Mouse (Mus musculus) testis, adult 2 months (tissue): Measurements from ENCODE around the gene Rufy3. TPM values are rescaled to one million over a fixed set of nuclear protein-coding genes. Genes with fewer than 3 reads are reported as not detected.
A peak's percentile ranks its signal among the peaks of the same experiment; 100 is the strongest.
"Not testable (repeated sequence)": the region's sequence is repeated elsewhere in the genome, so short reads cannot be mapped to it uniquely, and the experiment has no call there.

Source experiments
- H3K27ac ChIP-seq: fragments of 200-500 bp; 2 replicates; pipeline ENCODE4 v1.5.1; 2012; ENCODE audit warnings: low read depth, low read length; ENCODE audit not compliant: control insufficient read depth, insufficient read depth
- H3K27me3 ChIP-seq: fragments of 200-500 bp; 2 replicates; pipeline ENCODE4 v1.6.1; 2012; ENCODE audit warnings: mild to moderate bottlenecking, low read length, moderate library complexity; ENCODE audit not compliant: control insufficient read depth, insufficient read depth
- H3K36me3 ChIP-seq: fragments of 200-500 bp; 2 replicates; pipeline ENCODE4 v1.6.1; 2012; ENCODE audit warnings: mild to moderate bottlenecking, low read length; ENCODE audit not compliant: control insufficient read depth, insufficient read depth
- H3K4me1 ChIP-seq: fragments of 200-500 bp; 2 replicates; pipeline ENCODE4 v1.6.1; 2012; ENCODE audit warnings: low read length; ENCODE audit not compliant: control insufficient read depth, insufficient read depth
- H3K4me3 ChIP-seq: fragments of 200-500 bp; 2 replicates; pipeline ENCODE4 v1.5.1; 2012; ENCODE audit warnings: low read depth, mild to moderate bottlenecking, low read length, moderate library complexity, mixed read lengths; ENCODE audit not compliant: control insufficient read depth
- CTCF ChIP-seq: fragments of 200-500 bp; IDR thresholded peaks from 2 replicates; pipeline ENCODE4 v1.5.1; 2012; ENCODE audit warnings: low read depth, mild to moderate bottlenecking, inconsistent platforms, low read length, moderate library complexity; ENCODE audit not compliant: control insufficient read depth, insufficient read depth, insufficient replicate concordance
- POLR2A ChIP-seq: fragments of 200-500 bp; IDR thresholded peaks from 2 replicates; pipeline ENCODE4 v1.6.1; 2012; ENCODE audit warnings: low read depth, mild to moderate bottlenecking, inconsistent platforms, low read length, moderate library complexity; ENCODE audit not compliant: control insufficient read depth
- polyA plus RNA-seq: library from polyadenylated mRNA; depleted of rRNA; stranded (reverse); fragments of >200 nt; gene quantifications from 2 replicates; pipeline ENCODE4 v1.2.3, GENCODE M21; 2012; rRNA removed

The Rufy3 gene
- polyA plus RNA-seq, result 15.5 and 15.8 TPM in 2 replicates

- no peaks in the 10 kb centered on the region for H3K36me3 ChIP-seq
- peak within 1 kb of the TSS; percentile 93 for H3K27ac ChIP-seq
- no peaks in the 10 kb centered on the region for H3K27me3 ChIP-seq
- TF ChIP-seq CTCF (peak; percentile 36), POLR2A (peak; percentile 69)
- H3K4me1 ChIP-seq, result peaks cover 4% of the 10 kb centered on the region
- peak within 1 kb of the TSS; percentile 96 for H3K4me3 ChIP-seq
These were observed at the start of gene Rufy3 for GRCm38 (mm10) chr5:88564501-88565147. TSS of gene Rufy3 (plus strand) at chr5:88565040.

GRCm38 (mm10) chr5:88519232-88519631 is 45.6 kb upstream of the Rufy3 start:
- no peak overlapping the region for H3K27ac ChIP-seq
- TF ChIP-seq CTCF (no peak), POLR2A (no peak)
- no peaks in the 10 kb centered on the region for H3K36me3 ChIP-seq
- no peaks in the 10 kb centered on the region for H3K4me1 ChIP-seq
- H3K4me3 ChIP-seq, result no peak overlapping the region
- no peaks in the 10 kb centered on the region for H3K27me3 ChIP-seq

GRCm38 (mm10) chr5:88527657-88528056 is 37.2 kb upstream of the Rufy3 start, which contains the start of gene Jchain:
TSS of gene Jchain (minus strand) at chr5:88527891.
- TF ChIP-seq CTCF, result no peak
- no peak for TF ChIP-seq POLR2A
- Histone ChIP-seq H3K27ac (no peak within 1 kb of the TSS), H3K27me3 (no peaks in the 10 kb centered on the region), H3K36me3 (no peaks in the 10 kb centered on the region), H3K4me1 (no peaks in the 10 kb centered on the region), H3K4me3 (no peak within 1 kb of the TSS)

GRCm38 (mm10) chr5:88530908-88531307 is 33.9 kb upstream of the Rufy3 start:
- H3K4me3 ChIP-seq, result no peak overlapping the region
- H3K4me1 ChIP-seq, result no peaks in the 10 kb centered on the region
- TF ChIP-seq POLR2A (no peak), CTCF (no peak)
- no peaks in the 10 kb centered on the region for H3K36me3 ChIP-seq
- no peak overlapping the region for H3K27ac ChIP-seq
- no peaks in the 10 kb centered on the region for H3K27me3 ChIP-seq

GRCm38 (mm10) chr5:88534697-88535096 is 30.1 kb upstream of the Rufy3 start:
- no peak overlapping the region for H3K4me3 ChIP-seq
- no peak overlapping the region for H3K27ac ChIP-seq
- no peaks in the 10 kb centered on the region for H3K27me3 ChIP-seq
- no peaks in the 10 kb centered on the region for H3K36me3 ChIP-seq
- TF ChIP-seq POLR2A (no peak), CTCF (no peak)
- H3K4me1 ChIP-seq, result no peaks in the 10 kb centered on the region

- H3K36me3 ChIP-seq, result no peaks in the 10 kb centered on the region
- no peaks in the 10 kb centered on the region for H3K4me1 ChIP-seq
- TF ChIP-seq CTCF (no peak), POLR2A (no peak)
- no peak overlapping the region for H3K4me3 ChIP-seq
- no peak overlapping the region for H3K27ac ChIP-seq
- H3K27me3 ChIP-seq, result no peaks in the 10 kb centered on the region
These were observed 24.0 kb upstream of the Rufy3 start for GRCm38 (mm10) chr5:88540845-88541244.

GRCm38 (mm10) chr5:88542651-88543282 is 22.1 kb upstream of the Rufy3 start:
- no peaks in the 10 kb centered on the region for H3K36me3 ChIP-seq
- TF ChIP-seq CTCF (no peak), POLR2A (no peak)
- no peaks in the 10 kb centered on the region for H3K27me3 ChIP-seq
- H3K4me1 ChIP-seq, result no peaks in the 10 kb centered on the region
- H3K27ac ChIP-seq, result no peak overlapping the region
- no peak overlapping the region for H3K4me3 ChIP-seq

GRCm38 (mm10) chr5:88544411-88544810 is 20.4 kb upstream of the Rufy3 start:
- H3K4me3 ChIP-seq, H3K36me3 ChIP-seq: not testable (repeated sequence)

More at GRCm38 (mm10) chr5:88544411-88544810, 20.4 kb upstream of the Rufy3 start:
- not testable (repeated sequence) for H3K27ac ChIP-seq, H3K27me3 ChIP-seq, H3K4me1 ChIP-seq
